ENCODE assay signal across 8 mouse cellular contexts in the genomic region with DNA sequence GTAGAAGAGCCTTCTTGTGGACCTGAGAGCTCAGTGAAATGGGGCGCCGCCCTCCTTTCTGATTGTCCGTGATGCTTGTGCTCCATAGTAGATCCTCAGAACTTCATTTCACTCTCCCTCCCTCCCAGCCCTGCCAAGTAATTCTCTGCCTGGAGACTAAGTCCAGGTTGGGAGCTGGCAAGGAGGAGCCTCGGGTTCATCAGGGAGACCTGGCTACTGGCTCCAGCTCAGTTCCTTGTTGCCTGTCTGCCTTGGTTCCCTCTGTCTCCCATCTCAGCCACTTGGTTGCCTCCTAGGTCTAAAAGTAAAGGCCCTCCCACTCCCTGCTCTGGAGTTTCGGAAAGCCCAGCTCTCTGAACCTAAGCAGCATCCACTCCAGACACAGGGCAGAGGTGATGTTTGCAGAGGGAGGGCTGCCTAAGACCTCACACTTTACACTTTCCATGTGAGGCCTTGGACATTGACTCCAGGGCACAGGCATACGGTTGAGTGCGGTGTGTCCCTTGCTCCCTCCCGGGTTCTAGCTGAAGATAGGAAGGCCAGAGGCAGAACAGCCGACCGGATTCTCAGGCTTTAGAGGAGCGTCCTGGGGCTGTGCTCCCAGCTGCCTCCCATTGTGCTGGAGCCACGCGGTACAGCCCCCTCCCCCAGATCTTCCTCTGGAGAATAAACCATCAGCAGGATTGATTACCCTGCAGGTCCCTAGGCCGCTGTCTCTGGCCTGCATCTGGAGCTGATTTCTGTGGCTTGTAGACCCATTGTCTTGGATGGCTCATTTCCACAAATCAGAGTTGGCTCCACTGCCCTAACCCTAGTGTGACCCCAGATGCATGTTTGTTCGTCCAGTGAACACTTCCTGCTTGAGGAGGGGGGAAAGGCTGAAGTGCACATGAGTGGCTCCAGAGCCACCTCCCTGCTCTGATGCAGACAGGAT.
A peak's percentile ranks its signal among the peaks of the same experiment; 100 is the strongest.
DNase-seq lines count a peak whose midpoint lies in the region; ATAC-seq lines count a peak whose summit lies in the region.

No protein-coding gene starts in this region.

- ATAC-seq in kidney, embryonic 16.5 days (ENCODE audit: low FRiP score, low TSS enrichment): peak; percentile 50
- peak; percentile 13 for ATAC-seq in heart, embryonic 16.5 days (replicated peaks; ENCODE audit: extremely low read depth, insufficient read depth, low FRiP score)
- no peak for ATAC-seq in limb, embryonic 15.5 days (ENCODE audit: insufficient number of reproducible peaks, low FRiP score, low TSS enrichment, low read depth)
- ATAC-seq in stomach, embryonic 15.5 days (ENCODE audit: insufficient read depth, low FRiP score, low read depth): peak; percentile 16; the same call in 1 of the 2 replicates

- peak overlapping the region; percentile 10; the same call in 1 of the 2 replicates for H3K4me2 ChIP-seq in kidney, embryonic 16.5 days (replicated peaks; ENCODE audit: low read depth, low read length)
- no peak overlapping the region for H3K4me2 ChIP-seq in heart, embryonic 16.5 days (ENCODE audit: low read depth, low read length)
- no peak overlapping the region for H3K4me2 ChIP-seq in limb, embryonic 15.5 days
- H3K4me2 ChIP-seq in stomach, embryonic 15.5 days: peak overlapping the region; percentile 1; the same call in 1 of the 2 replicates

- peak overlapping the region; percentile 72 for H3K27ac ChIP-seq in kidney, embryonic 16.5 days (ENCODE audit: low read length)
- peak overlapping the region; percentile 51 for H3K27ac ChIP-seq in heart, embryonic 16.5 days (ENCODE audit: low read length)
- H3K27ac ChIP-seq in limb, embryonic 15.5 days: peak overlapping the region; percentile 61
- H3K27ac ChIP-seq in stomach, embryonic 15.5 days: peak overlapping the region; percentile 70

- H3K4me3 ChIP-seq in kidney, embryonic 16.5 days (ENCODE audit: low read length): no peak overlapping the region
- H3K4me3 ChIP-seq in heart, embryonic 16.5 days (ENCODE audit: low read length): no peak overlapping the region
- H3K4me3 ChIP-seq in limb, embryonic 15.5 days: no peak overlapping the region
- H3K4me3 ChIP-seq in stomach, embryonic 15.5 days (replicated peaks): no peak overlapping the region

- no peaks in the 10 kb centered on the region for H3K36me3 ChIP-seq in kidney, embryonic 16.5 days (ENCODE audit: insufficient read depth, low read length)
- H3K36me3 ChIP-seq in heart, embryonic 16.5 days (ENCODE audit: control insufficient read depth, insufficient read depth): no peaks in the 10 kb centered on the region
- H3K36me3 ChIP-seq in limb, embryonic 15.5 days: 0 out of 2 replicates have a peak, but pooled peaks cover 2% of the 10 kb centered on the region
- no peaks in the 10 kb centered on the region for H3K36me3 ChIP-seq in stomach, embryonic 15.5 days

- H3K4me1 ChIP-seq in kidney, embryonic 16.5 days (ENCODE audit: insufficient read depth, low read length): peaks cover 69% of the 10 kb centered on the region
- peaks cover 38% of the 10 kb centered on the region for H3K4me1 ChIP-seq in heart, embryonic 16.5 days (ENCODE audit: control insufficient read depth, insufficient read depth, low read length)
- peaks cover 86% of the 10 kb centered on the region for H3K4me1 ChIP-seq in limb, embryonic 15.5 days
- H3K4me1 ChIP-seq in stomach, embryonic 15.5 days: peaks cover 69% of the 10 kb centered on the region

- H3K9me3 ChIP-seq in kidney, embryonic 16.5 days (ENCODE audit: low read length): no peaks in the 10 kb centered on the region
- no peaks in the 10 kb centered on the region for H3K9me3 ChIP-seq in heart, embryonic 16.5 days (replicated peaks; ENCODE audit: control insufficient read depth, low read length)
- H3K9me3 ChIP-seq in limb, embryonic 15.5 days: no peaks in the 10 kb centered on the region
- H3K9me3 ChIP-seq in stomach, embryonic 15.5 days: no peaks in the 10 kb centered on the region

- DNase-seq in kidney, adult 11 months: no peak
- no peak for DNase-seq in adrenal gland, postnatal 25 days
- DNase-seq in thymus, postnatal 25 days: no peak
- no peak for DNase-seq in layer of hippocampus, adult 8-10 months (ENCODE audit: low spot score in 2 of 2)

- 23% methylated on average over 15 of the region's 15 CpGs for WGBS in kidney, embryonic 16.5 days
- 54% methylated on average over 15 of the region's 15 CpGs for WGBS in heart, embryonic 16.5 days
- 29% methylated on average over 15 of the region's 15 CpGs for WGBS in limb, embryonic 15.5 days
- WGBS in stomach, embryonic 15.5 days: 25% methylated on average over 15 of the region's 15 CpGs

- no peaks in the 10 kb centered on the region for H3K27me3 ChIP-seq in kidney, embryonic 16.5 days (ENCODE audit: insufficient read depth, low read length)
- no peaks in the 10 kb centered on the region for H3K27me3 ChIP-seq in heart, embryonic 16.5 days (ENCODE audit: control insufficient read depth, insufficient read depth, low read length)
- no peaks in the 10 kb centered on the region for H3K27me3 ChIP-seq in limb, embryonic 15.5 days
- no peaks in the 10 kb centered on the region for H3K27me3 ChIP-seq in stomach, embryonic 15.5 days (replicated peaks)

- peak overlapping the region; percentile 37; the same call in 1 of the 2 replicates for H3K9ac ChIP-seq in kidney, embryonic 16.5 days (replicated peaks; ENCODE audit: low read length)
- H3K9ac ChIP-seq in heart, embryonic 16.5 days (ENCODE audit: low read length): no peak overlapping the region
- H3K9ac ChIP-seq in limb, embryonic 15.5 days: no peak overlapping the region
- H3K9ac ChIP-seq in stomach, embryonic 15.5 days: no peak overlapping the region

Comparison
In these comparisons a context has a peak if more than half of its experiments do, and no peak if none do; other contexts are left out.
1. H3K4me2 ChIP-seq: peak in kidney, embryonic 16.5 days (single experiment) and stomach, embryonic 15.5 days (single experiment); none in heart, embryonic 16.5 days (single experiment) and limb, embryonic 15.5 days (single experiment).
2. Peak in every context shown above with its lines, with median percentiles within 50 percentile points of each other: H3K27ac ChIP-seq.